Mouse (Mus musculus) liver, embryonic 15.5 days (tissue): ENCODE data around the gene Fancf. TPM values are rescaled to one million over a fixed set of nuclear protein-coding genes. Genes with fewer than 3 reads are reported as not detected.

ENCODE experiments used
- ATAC-seq: fragments of 200-750 bp; cut with Nextera tagmentation; 2 replicates; pipeline ENCODE4 v1.8.0; 2017; ENCODE audit warnings: moderate number of reproducible peaks, mild to moderate bottlenecking, moderate library complexity; ENCODE audit not compliant: insufficient read depth
- H3K27ac ChIP-seq: fragments of 300-500 bp; sonication (generic); replicated peaks from 2 replicates; pipeline ENCODE4 v1.5.1; 2015; ENCODE audit warnings: mild to moderate bottlenecking, inconsistent platforms
- H3K27me3 ChIP-seq: fragments of 300-500 bp; sonication (generic); 2 replicates; pipeline ENCODE4 v1.6.1; 2015; ENCODE audit warnings: mild to moderate bottlenecking, inconsistent platforms
- H3K36me3 ChIP-seq: fragments of 300-500 bp; sonication (generic); replicated peaks from 2 replicates; pipeline ENCODE4 v1.6.1; 2015; ENCODE audit warnings: moderate library complexity, mild to moderate bottlenecking, inconsistent platforms
- H3K4me1 ChIP-seq: fragments of 300-500 bp; sonication (generic); replicated peaks from 2 replicates; pipeline ENCODE4 v1.6.1; 2015; ENCODE audit warnings: inconsistent platforms
- H3K4me2 ChIP-seq: fragments of 300-500 bp; sonication (generic); 2 replicates; pipeline ENCODE4 v1.6.1; 2015; ENCODE audit warnings: moderate library complexity, mild to moderate bottlenecking, inconsistent platforms
- H3K4me3 ChIP-seq: fragments of 300-500 bp; sonication (generic); replicated peaks from 2 replicates; pipeline ENCODE4 v1.5.1; 2015; ENCODE audit warnings: mild to moderate bottlenecking, inconsistent platforms
- H3K9ac ChIP-seq: fragments of 300-500 bp; sonication (generic); 2 replicates; pipeline ENCODE4 v1.6.1; 2015; ENCODE audit warnings: moderate library complexity, mild to moderate bottlenecking, inconsistent platforms
- H3K9me3 ChIP-seq: fragments of 300-500 bp; sonication (generic); replicated peaks from 2 replicates; pipeline ENCODE4 v1.6.1; 2016; ENCODE audit warnings: inconsistent platforms
- WGBS: fragments of 180-500 bp; shearing (Covaris S2); methylation state at CpG from one replicate; pipeline ENCODE4 v1.1.7; 2015; ENCODE audit warnings: mixed read lengths; ENCODE audit not compliant: insufficient replicate concordance; 5-methylcytosine and 5-hydroxymethylcytosine counted together
- polyA plus RNA-seq: library from polyadenylated mRNA; unstranded; fragments of >200 nt; fragmentation: Nextera tagmentation; extraction: Ambion mirVana; gene quantifications from 2 replicates; pipeline ENCODE4 v1.2.1, GENCODE M21; 2015

The Fancf gene
- polyA plus RNA-seq, 1 experiment from 2014 or later, result 6.4 TPM

DNA sequence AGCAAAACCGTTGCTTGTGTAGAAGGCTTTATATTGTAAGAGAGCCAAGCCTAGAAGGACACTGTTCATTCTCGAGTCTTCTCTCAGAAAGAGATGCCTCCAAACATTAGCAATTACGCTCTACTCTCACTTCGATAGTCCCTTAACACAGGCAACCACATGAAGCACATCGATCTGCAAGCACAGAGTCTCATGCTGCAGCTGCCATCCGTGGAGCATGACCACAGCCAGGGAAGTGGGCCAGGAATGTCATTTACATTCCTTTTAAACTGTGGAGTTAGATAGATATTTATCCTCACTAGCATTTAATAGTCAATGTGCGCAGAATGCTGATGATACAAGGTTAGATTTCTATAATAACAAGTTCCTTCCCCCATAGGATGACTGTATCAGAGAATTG lies 21.6 kb downstream of the Fancf start:
- no peak for ATAC-seq
- H3K9ac ChIP-seq, result no peak overlapping the region
- no peak overlapping the region for H3K4me2 ChIP-seq
- H3K27me3 ChIP-seq, result no peaks in the 10 kb centered on the region
- no peaks in the 10 kb centered on the region for H3K4me1 ChIP-seq
- H3K4me3 ChIP-seq, result no peak overlapping the region
- no peaks in the 10 kb centered on the region for H3K9me3 ChIP-seq
- no peak overlapping the region for H3K27ac ChIP-seq
- 71% methylated on average over 7 of the region's 7 CpGs for WGBS
- H3K36me3 ChIP-seq, result no peaks in the 10 kb centered on the region

DNA sequence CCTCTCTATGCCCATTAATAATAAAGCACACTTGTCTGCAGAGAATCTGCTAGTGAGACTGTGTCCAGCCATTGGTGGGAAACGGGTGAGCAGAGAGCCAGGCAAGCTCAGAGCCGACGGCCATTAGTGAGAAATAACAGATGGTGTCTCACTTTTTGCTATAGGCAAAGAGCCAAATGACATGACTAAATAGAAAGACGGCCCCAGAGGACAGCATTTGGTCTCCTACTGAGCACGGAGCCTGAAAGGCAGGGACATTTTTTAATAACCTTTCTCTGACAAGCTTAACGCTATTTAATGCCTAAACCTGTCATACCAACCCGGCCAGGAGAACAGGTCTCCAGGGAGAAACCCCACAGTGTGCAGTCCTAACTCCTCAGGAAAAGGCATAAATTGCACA lies 30.1 kb downstream of the Fancf start:
- H3K9ac ChIP-seq, result no peak overlapping the region
- no peaks in the 10 kb centered on the region for H3K36me3 ChIP-seq
- ATAC-seq, result no peak
- no peaks in the 10 kb centered on the region for H3K9me3 ChIP-seq
- H3K27me3 ChIP-seq, result no peaks in the 10 kb centered on the region
- no peaks in the 10 kb centered on the region for H3K4me1 ChIP-seq
- no peak overlapping the region for H3K27ac ChIP-seq
- no peak overlapping the region for H3K4me2 ChIP-seq
- no peak overlapping the region for H3K4me3 ChIP-seq
- 58% methylated on average over 7 of the region's 7 CpGs for WGBS

DNA sequence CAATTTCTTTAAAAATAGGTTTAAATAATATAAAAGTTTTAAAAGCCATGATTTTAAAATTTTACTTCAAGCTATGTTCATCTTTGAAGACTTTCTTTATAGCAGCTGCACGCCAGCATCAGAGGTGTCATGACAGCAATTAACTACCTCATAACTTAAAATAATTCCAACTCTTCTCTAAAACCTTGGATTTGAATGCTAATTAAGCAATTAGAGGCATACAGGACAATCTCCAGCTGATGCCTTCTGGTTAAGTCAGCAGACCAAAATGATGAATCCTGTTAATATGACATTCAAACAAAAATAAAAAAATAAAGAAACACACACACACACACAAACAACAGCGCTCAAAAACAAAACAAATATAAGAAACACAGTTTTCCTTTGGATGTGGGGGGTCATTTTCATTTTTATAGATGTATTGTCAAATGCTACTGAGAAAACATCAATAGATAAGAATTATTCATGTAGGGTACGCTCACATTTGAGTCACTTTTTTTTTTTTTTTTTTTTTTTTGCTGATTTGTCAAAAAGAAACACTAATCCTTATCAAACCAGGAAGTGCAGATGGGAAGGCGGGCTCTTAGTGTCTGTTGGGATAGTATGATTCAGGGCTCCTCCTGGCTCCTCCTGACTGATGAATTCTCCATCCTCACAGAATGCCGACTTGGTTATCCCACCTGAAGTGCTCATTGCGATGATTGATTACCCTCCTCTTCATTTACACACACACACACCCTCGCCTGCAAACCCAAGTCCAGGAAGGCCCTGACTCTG lies 38.3 kb downstream of the Fancf start:
- WGBS, result 59% methylated on average over 7 of the region's 7 CpGs
- H3K9ac ChIP-seq, result no peak overlapping the region
- H3K27me3 ChIP-seq, result no peaks in the 10 kb centered on the region
- H3K9me3 ChIP-seq, result no peaks in the 10 kb centered on the region
- H3K36me3 ChIP-seq, result no peaks in the 10 kb centered on the region
- H3K27ac ChIP-seq, result no peak overlapping the region
- no peaks in the 10 kb centered on the region for H3K4me1 ChIP-seq
- H3K4me3 ChIP-seq, result no peak overlapping the region
- no peak overlapping the region for H3K4me2 ChIP-seq
- ATAC-seq, result no peak

DNA sequence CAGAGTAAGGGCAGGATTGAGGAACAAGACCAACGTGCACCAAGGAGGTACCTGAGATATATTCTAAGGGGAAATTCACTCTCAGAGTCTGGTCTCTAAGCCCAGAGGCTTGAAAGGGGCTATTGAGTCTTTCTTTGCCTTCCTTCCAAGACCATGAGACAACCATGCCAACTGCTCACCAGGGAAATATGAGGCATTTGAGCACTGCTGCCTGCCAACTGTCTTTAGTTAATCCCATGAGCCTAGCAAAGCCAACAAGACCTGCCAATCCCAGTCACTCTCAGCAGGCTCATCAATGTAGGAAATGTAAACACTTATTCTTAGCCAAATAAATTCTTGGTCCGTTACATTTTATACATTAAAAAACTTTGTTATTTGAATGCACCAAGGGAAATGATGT lies 40.6 kb downstream of the Fancf start:
- no peaks in the 10 kb centered on the region for H3K27me3 ChIP-seq
- H3K9ac ChIP-seq, result no peak overlapping the region
- no peak overlapping the region for H3K4me3 ChIP-seq
- 33% methylated on average over 2 of the region's 2 CpGs for WGBS
- no peaks in the 10 kb centered on the region for H3K4me1 ChIP-seq
- no peak overlapping the region for H3K4me2 ChIP-seq
- no peaks in the 10 kb centered on the region for H3K36me3 ChIP-seq
- ATAC-seq, result no peak
- H3K9me3 ChIP-seq, result no peaks in the 10 kb centered on the region
- no peak overlapping the region for H3K27ac ChIP-seq

DNA sequence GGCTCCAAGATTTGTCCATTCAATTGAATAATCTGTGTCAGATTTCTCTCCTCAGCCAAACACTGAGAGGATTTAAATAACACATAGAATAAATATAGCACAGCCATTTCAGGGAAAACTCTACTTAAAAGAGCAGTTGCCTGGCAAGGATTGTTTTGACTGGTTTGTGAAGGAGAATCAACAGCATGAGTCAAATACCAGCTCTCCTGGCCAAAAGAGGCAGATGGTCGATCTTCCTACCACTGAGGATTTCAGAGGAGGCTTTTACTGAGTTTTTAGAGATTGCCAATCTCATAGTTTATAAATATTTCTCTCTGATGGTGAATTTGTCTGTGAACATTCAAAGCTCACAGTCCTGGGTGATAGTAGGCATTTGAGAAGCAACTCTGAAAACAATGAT lies 42.2 kb downstream of the Fancf start:
- no peaks in the 10 kb centered on the region for H3K36me3 ChIP-seq
- 24% methylated on average over 1 of the region's 1 CpGs for WGBS
- ATAC-seq, result no peak
- no peaks in the 10 kb centered on the region for H3K9me3 ChIP-seq
- no peak overlapping the region for H3K27ac ChIP-seq
- H3K9ac ChIP-seq, result no peak overlapping the region
- no peaks in the 10 kb centered on the region for H3K4me1 ChIP-seq
- no peak overlapping the region for H3K4me2 ChIP-seq
- no peak overlapping the region for H3K4me3 ChIP-seq
- no peaks in the 10 kb centered on the region for H3K27me3 ChIP-seq

DNA sequence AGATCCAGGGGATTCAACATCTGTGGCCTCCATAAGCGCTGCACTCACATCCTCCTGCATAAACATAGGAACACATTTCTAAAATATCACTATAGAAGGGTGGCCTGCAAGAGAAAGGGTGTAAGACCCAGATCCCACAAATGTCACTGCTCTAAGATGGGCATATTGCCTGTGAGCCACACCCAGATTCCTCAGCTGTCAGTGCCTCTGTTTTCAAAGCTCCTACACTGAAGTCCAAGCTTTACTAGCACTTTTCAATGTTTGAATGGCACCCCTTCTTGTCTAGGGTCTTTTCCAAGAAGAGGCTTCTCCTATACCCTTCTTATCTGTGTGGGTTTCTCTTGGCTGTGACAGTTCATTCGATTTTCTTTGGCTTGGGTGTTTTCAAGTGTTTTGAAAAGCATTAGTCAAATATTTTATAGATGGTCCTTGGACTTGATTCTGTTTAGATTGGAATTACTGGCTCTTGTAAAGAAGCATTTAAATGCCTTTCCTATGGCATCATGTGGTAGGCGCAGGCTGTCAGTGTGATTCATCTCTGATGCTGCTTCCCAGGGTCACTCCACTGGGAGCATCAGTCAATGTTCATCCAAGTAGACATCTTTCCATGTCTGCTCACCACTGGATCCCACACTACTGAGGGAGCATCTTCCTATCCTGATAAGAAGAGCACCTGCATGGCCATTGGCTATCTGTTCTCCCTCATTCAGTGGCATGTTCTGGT lies 43.7 kb downstream of the Fancf start:
- 41% methylated on average over 3 of the region's 3 CpGs for WGBS
- no peak for ATAC-seq

DNA sequence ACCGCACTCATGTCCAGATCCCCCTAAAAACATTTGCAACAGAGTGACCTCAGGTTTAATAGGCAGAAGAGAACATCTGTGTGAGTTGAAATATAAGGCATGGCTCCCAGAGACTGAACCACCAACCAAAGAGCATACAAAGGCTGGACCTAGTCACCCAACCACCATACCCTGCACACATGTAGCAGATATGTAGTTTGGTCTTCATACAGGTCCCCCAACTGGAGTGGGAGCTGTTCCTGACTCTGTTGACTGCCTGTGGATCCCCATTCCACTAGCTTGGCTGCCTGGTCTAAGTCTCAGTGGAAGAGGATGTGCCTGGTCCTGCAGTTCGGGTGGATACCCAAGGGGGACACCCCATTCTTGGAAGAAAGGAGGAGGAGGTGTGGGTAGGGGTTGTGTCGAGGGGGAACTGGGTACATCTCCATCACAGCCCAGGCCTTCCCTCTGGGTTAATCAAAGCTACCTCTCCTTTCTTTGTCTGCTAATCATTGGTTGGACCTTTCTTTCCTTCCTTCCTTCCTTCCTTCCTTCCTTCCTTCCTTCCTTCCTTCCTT lies 45.7 kb downstream of the Fancf start:
- Histone ChIP-seq H3K4me2 (no peak overlapping the region), H3K27me3 (no peaks in the 10 kb centered on the region), H3K4me1 (no peaks in the 10 kb centered on the region), H3K4me3 (no peak overlapping the region), H3K27ac (no peak overlapping the region), H3K9ac (no peak overlapping the region), H3K9me3 (no peaks in the 10 kb centered on the region), H3K36me3 (no peaks in the 10 kb centered on the region)
- 40% methylated on average over 3 of the region's 3 CpGs for WGBS
- no peak for ATAC-seq

More for the DNA sequence above, 43.7 kb downstream of the Fancf start:
- H3K27me3 ChIP-seq, result no peaks in the 10 kb centered on the region
- no peaks in the 10 kb centered on the region for H3K9me3 ChIP-seq
- no peak overlapping the region for H3K4me2 ChIP-seq
- no peak overlapping the region for H3K4me3 ChIP-seq
- no peaks in the 10 kb centered on the region for H3K4me1 ChIP-seq
- no peak overlapping the region for H3K9ac ChIP-seq
- no peaks in the 10 kb centered on the region for H3K36me3 ChIP-seq
- no peak overlapping the region for H3K27ac ChIP-seq

DNA sequence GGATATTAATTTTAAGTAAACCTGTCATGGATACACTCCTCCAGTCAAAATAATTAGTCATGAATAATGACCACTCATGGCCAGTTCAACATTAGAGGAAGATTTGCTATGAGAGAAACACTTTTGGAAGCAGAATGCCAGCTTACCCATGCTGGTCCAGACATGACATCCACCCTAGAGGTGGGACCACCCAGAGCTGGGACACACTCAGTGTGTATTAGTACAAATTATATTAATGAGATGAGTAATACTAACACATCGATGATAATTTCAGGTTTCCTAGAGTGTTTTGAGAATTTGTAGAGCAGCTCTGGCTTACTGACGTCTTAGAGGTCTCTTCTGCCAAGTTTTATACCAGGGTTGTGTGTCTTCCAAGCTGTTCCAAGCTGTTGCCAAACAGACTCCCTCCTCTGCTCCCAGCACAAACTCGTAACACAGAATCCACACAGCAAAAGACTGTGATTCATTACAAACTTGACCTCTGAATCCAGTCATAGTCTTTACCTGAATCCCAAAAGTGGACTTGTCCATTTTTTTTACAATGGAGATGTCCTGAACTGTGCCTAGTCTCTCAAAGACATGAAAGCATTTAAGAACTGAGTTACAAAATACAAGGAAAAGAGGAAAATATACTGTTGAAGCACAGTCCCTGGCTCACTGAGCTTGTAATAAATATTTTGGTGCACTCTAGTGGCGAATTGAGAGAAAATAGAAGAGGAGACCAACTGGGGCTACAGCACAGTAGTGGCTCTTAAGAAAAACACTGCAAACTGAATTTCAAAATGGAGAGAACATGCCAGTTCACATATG lies 46.4 kb downstream of the Fancf start:
- H3K27ac ChIP-seq, result no peak overlapping the region
- 36% methylated on average over 4 of the region's 4 CpGs for WGBS

More for the DNA sequence above, 46.4 kb downstream of the Fancf start:
- Histone ChIP-seq H3K4me2 (no peak overlapping the region), H3K27me3 (no peaks in the 10 kb centered on the region), H3K36me3 (no peaks in the 10 kb centered on the region), H3K9ac (no peak overlapping the region), H3K4me1 (no peaks in the 10 kb centered on the region), H3K9me3 (no peaks in the 10 kb centered on the region), H3K4me3 (no peak overlapping the region)
- ATAC-seq, result no peak

Other genes with a start within 250 kb of the Fancf start
- 0.08 TPM in 1 of 2 replicates, not detected in the other for gene Slc17a6, start 240.3 kb downstream of the Fancf start, polyA plus RNA-seq
- 5.6 and 6.2 TPM in 2 replicates for gene Gas2, start 252 bp downstream of the Fancf start, polyA plus RNA-seq
- gene Svip, start 143.8 kb upstream of the Fancf start, polyA plus RNA-seq, result 17.9 and 19.8 TPM in 2 replicates
- gene 1700015G11Rik, start 153.5 kb upstream of the Fancf start, polyA plus RNA-seq, result not detected in 2 replicates